ENCODE assay signal across 17 mouse cellular contexts in the genomic region with DNA sequence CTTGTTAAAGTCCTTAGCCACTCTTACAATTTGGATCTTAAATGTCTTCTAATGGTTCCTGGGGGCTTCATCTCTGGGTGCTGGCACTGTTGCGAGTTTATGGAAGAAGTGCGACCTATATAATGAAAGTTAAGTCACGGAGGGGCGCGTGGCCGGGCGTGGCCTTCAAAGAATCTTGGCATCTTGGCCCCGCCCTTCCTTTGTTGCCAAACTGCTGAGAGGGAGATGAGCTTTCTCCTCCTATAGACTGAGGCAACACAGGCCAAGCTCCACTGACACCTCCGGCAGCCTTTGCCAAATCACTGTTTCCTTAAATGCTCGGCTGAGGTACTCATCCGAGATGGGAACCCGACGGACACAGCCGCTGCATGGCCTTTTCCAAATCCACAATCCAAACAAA.
"Had no signal": no experiment of that assay in that cellular context is flagged by ENCODE, and none has a peak within 500 bp of the region (broad histone marks: within the 10 kb centered on the region; RNA-seq: fewer than 3 reads in every experiment).

No protein-coding gene starts in this region.

- H3K27ac ChIP-seq: midbrain, embryonic 10.5 days; midbrain, embryonic 12.5 days; neural tube, embryonic 13.5 days; neural tube, embryonic 15.5 days had no signal

- H3K9ac ChIP-seq: lung, embryonic 14.5 days; midbrain, embryonic 12.5 days; neural tube, embryonic 13.5 days; neural tube, embryonic 15.5 days had no signal

- H3K36me3 ChIP-seq: midbrain, embryonic 10.5 days; midbrain, embryonic 12.5 days; neural tube, embryonic 13.5 days; neural tube, embryonic 15.5 days had no signal

- H3K4me2 ChIP-seq: lung, embryonic 14.5 days; midbrain, embryonic 12.5 days; neural tube, embryonic 13.5 days; neural tube, embryonic 15.5 days had no signal

- DNase-seq: lung, postnatal 10 days; midbrain, embryonic 14.5 days; retina, postnatal 1 day; right cerebral cortex, adult 18-20 months; right cerebral cortex, postnatal 25 days; right cerebral cortex, postnatal 4 days; spleen, adult 18-20 months; thymus, adult 18-20 months; thymus, postnatal 14 days; thymus, postnatal 36 days had no signal

- ATAC-seq: midbrain, embryonic 16.5 days had no signal

- H3K9me3 ChIP-seq: midbrain, embryonic 10.5 days; midbrain, embryonic 12.5 days; neural tube, embryonic 13.5 days; neural tube, embryonic 15.5 days had no signal

- H3K4me1 ChIP-seq: neural tube, embryonic 15.5 days had no signal

- H3K4me3 ChIP-seq: midbrain, embryonic 10.5 days; midbrain, embryonic 12.5 days; myocyte; neural tube, embryonic 13.5 days; neural tube, embryonic 15.5 days had no signal

- H3K27me3 ChIP-seq: midbrain, embryonic 12.5 days; neural tube, embryonic 13.5 days; neural tube, embryonic 15.5 days had no signal
